Mouse (Mus musculus) cerebellum, adult 2 months (tissue): ENCODE data around the gene Foxn1.

Source experiments
- CTCF ChIP-seq: fragments of 200-500 bp; IDR thresholded peaks from 2 replicates; pipeline ENCODE4 v1.5.1; 2011; ENCODE audit warnings: low read depth, mild to moderate bottlenecking, control low read depth, low read length, moderate library complexity, borderline replicate concordance; ENCODE audit not compliant: insufficient read depth
- POLR2A ChIP-seq: fragments of 200-500 bp; IDR thresholded peaks from 2 replicates; pipeline ENCODE4 v1.6.1; 2011; ENCODE audit warnings: low read length, control low read depth, borderline replicate concordance; ENCODE audit not compliant: insufficient read depth

GRCm38 (mm10) chr11:78322860-78323259, 63.5 kb downstream of the Foxn1 start, which contains the start of gene Aldoc:
- TF ChIP-seq CTCF (no peak), POLR2A (peak; percentile 76)
